ENCODE assay signal across 25 mouse cellular contexts in the genomic region with DNA sequence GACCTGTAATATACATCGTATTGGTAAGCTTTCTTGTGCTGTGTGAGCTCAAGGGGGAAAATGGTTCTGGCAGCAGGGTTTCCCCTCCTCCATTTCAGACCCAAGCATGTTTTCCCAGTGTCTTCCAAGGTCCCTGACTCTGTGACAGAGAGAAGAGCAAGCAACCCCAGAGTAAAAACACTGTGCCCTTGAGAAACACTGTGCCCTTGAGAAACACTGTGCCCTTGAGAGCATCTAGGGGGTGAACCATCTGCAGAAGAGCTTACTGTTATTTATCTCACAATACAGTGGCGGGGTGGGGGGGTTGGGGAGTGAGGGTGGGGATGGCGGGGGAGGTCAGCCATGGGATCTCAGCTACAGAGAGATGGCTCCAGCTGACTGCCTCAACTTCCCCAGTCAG.
"Had no signal": no experiment of that assay in that cellular context is flagged by ENCODE, and none has a peak within 500 bp of the region (broad histone marks: within the 10 kb centered on the region; RNA-seq: fewer than 3 reads in every experiment).

No protein-coding gene starts in this region.

- H3K4me1 ChIP-seq: hindbrain, embryonic 13.5 days; hindbrain, embryonic 15.5 days; kidney, embryonic 15.5 days; limb, embryonic 13.5 days; limb, embryonic 15.5 days had no signal

- DNase-seq: gastrocnemius, postnatal 14 days; gastrocnemius, postnatal 36 days; heart, adult 11 months; heart, adult 2 months; heart, postnatal 14 days; heart, postnatal 36 days; kidney, adult 11 months; kidney, adult 2 months; kidney, adult 9 months; kidney, postnatal 14 days; kidney, postnatal 36 days; layer of hippocampus, adult 9-11 months; layer of hippocampus, postnatal 36 days; left cerebral cortex, postnatal 4 days had no signal

- H3K4me3 ChIP-seq: heart, adult 2 months; heart, embryonic 13.5 days; heart, embryonic 15.5 days; hindbrain, embryonic 13.5 days; hindbrain, embryonic 15.5 days; kidney, embryonic 15.5 days; limb, embryonic 13.5 days; limb, embryonic 15.5 days had no signal

- H3K27ac ChIP-seq: heart, adult 2 months; heart, embryonic 13.5 days; heart, embryonic 15.5 days; hindbrain, embryonic 13.5 days; hindbrain, embryonic 15.5 days; hindbrain, postnatal 0 days; kidney, embryonic 15.5 days; kidney, postnatal 0 days; limb, embryonic 13.5 days; limb, embryonic 15.5 days had no signal

- H3K27me3 ChIP-seq: heart, embryonic 13.5 days; heart, embryonic 15.5 days; hindbrain, embryonic 13.5 days; hindbrain, embryonic 15.5 days; kidney, embryonic 15.5 days; limb, embryonic 13.5 days; limb, embryonic 15.5 days had no signal

- H3K9ac ChIP-seq: heart, embryonic 13.5 days; heart, embryonic 15.5 days; hindbrain, embryonic 13.5 days; hindbrain, embryonic 15.5 days; kidney, embryonic 15.5 days; limb, embryonic 13.5 days; limb, embryonic 15.5 days had no signal

- H3K4me2 ChIP-seq: heart, embryonic 11.5 days; heart, embryonic 13.5 days; heart, embryonic 15.5 days; hindbrain, embryonic 13.5 days; hindbrain, embryonic 15.5 days; kidney, embryonic 15.5 days; limb, embryonic 13.5 days; limb, embryonic 15.5 days had no signal

- H3K9me3 ChIP-seq: heart, embryonic 13.5 days; heart, embryonic 15.5 days; hindbrain, embryonic 13.5 days; hindbrain, embryonic 15.5 days; kidney, embryonic 15.5 days; limb, embryonic 13.5 days; limb, embryonic 15.5 days had no signal

- ATAC-seq: hindbrain, postnatal 0 days; intestine, embryonic 16.5 days had no signal
